Mouse (Mus musculus): ENCODE results near the gene Rbm4b. TPM values are rescaled to one million over a fixed set of nuclear protein-coding genes. Genes with fewer than 3 reads are reported as not detected.
A peak's percentile ranks its signal among the peaks of the same experiment; 100 is the strongest.
"Not testable (repeated sequence)": the region's sequence is repeated elsewhere in the genome, so short reads cannot be mapped to it uniquely, and the experiment has no call there.

The Rbm4b gene
- polyA plus RNA-seq, 1 experiment from 2014 or later: 65.1 TPM

DNA sequence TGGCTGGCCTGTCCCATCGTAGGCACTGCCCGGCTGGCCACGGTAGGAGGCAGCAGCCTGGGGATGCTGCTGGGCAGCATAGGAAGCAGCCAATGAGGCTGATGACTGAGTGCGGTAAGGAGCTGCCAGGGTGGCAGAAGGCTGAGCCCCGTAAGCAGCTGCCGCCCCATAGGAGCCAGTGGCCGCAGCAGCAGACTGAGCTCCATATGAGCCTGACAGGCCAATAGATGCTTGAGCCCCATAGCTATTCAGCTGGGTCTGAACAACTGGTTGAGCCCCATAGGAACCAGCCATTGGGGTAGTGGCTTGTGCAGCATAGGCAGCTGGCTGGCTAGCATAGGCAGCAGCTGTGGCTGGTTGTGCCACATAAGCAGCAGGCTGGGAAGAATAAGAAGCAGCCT is 46.4 kb downstream of the Rbm4b start:
- Histone ChIP-seq H3K4me2 (no peak overlapping the region), H3K9me3 (ENCODE audit: low read depth, low read length) (no peaks in the 10 kb centered on the region), H3K36me3 (ENCODE audit: insufficient read depth) (peaks cover 61% of the 10 kb centered on the region), H3K4me3 (ENCODE audit: low read depth, low read length) (no peak overlapping the region), H3K27ac (ENCODE audit: low read depth) (no peak overlapping the region), H3K4me1 (ENCODE audit: insufficient read depth) (no peaks in the 10 kb centered on the region; the same call in 1 of the 2 replicates), H3K9ac (no peak overlapping the region), H3K27me3 (ENCODE audit: insufficient read depth, low read length) (no peaks in the 10 kb centered on the region)
- no peak for ATAC-seq (ENCODE audit: insufficient read depth)
- no peak for DNase-seq
- 95% methylated on average over 7 of the region's 7 CpGs for WGBS
- TF ChIP-seq CTCF (IDR thresholded peaks at IDR 0.05; ENCODE audit: low read depth): no peak

- no peak overlapping the region for H3K9ac ChIP-seq
- peaks cover 4% of the 10 kb centered on the region for H3K4me1 ChIP-seq (ENCODE audit: insufficient read depth)
- H3K36me3 ChIP-seq (ENCODE audit: insufficient read depth): peaks cover 56% of the 10 kb centered on the region
- H3K4me3 ChIP-seq (ENCODE audit: low read depth, low read length): no peak overlapping the region
- DNase-seq (no peak), ATAC-seq (ENCODE audit: insufficient read depth) (no peak)
- H3K27me3 ChIP-seq (ENCODE audit: insufficient read depth, low read length): no peaks in the 10 kb centered on the region
- H3K9me3 ChIP-seq (ENCODE audit: low read depth, low read length): no peaks in the 10 kb centered on the region
- WGBS: 84% methylated on average over 10 of the region's 10 CpGs
- no peak overlapping the region for H3K4me2 ChIP-seq
- H3K27ac ChIP-seq (ENCODE audit: low read depth): no peak overlapping the region
- no peak for TF ChIP-seq CTCF (IDR thresholded peaks at IDR 0.05; ENCODE audit: low read depth)
These were observed 47.0 kb downstream of the Rbm4b start for GRCm38 (mm10) chr19:4803283-4803682.

DNA sequence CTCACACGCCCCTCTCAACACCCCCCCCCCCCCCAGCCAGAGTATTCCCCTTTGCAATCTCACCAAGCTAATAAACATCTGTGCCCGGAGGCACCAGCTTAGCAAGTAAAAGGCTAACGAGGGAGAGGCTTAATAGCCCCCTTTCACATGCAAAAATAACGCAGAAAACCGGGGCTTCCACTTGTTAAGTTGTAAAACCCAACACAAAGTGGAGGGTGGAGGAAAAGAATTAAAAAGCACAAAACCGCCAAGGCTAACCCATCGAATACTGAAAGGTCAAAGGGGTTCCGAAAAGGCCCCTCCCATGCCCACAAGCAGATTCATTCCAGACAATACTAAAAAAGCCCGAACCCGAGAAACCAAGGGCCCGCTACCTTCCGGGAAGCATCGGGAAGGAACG is 54.0 kb downstream of the Rbm4b start:
- H3K9ac ChIP-seq: peak overlapping the region; percentile 69
- ATAC-seq (ENCODE audit: insufficient read depth) (no peak), DNase-seq (no peak)
- peak overlapping the region; percentile 89 for H3K4me3 ChIP-seq (ENCODE audit: low read depth, low read length)
- peak overlapping the region; percentile 97 for H3K4me2 ChIP-seq
- H3K27ac ChIP-seq (ENCODE audit: low read depth): no peak overlapping the region; the same call in 1 of the 2 replicates
- no peaks in the 10 kb centered on the region for H3K36me3 ChIP-seq (ENCODE audit: insufficient read depth)
- H3K27me3 ChIP-seq (ENCODE audit: insufficient read depth, low read length): no peaks in the 10 kb centered on the region
- H3K4me1 ChIP-seq (ENCODE audit: insufficient read depth): peaks cover 15% of the 10 kb centered on the region; the same call in 1 of the 2 replicates
- WGBS: 1% methylated on average over 14 of the region's 14 CpGs
- H3K9me3 ChIP-seq (ENCODE audit: low read depth, low read length): no peaks in the 10 kb centered on the region
- TF ChIP-seq CTCF (IDR thresholded peaks at IDR 0.05; ENCODE audit: low read depth): no peak

- TF ChIP-seq CTCF (IDR thresholded peaks at IDR 0.05; ENCODE audit: low read depth): no peak
- no peaks in the 10 kb centered on the region for H3K36me3 ChIP-seq (ENCODE audit: insufficient read depth)
- H3K4me2 ChIP-seq: peak overlapping the region; percentile 97
- under 1% methylated on average over 17 of the region's 17 CpGs for WGBS
- H3K9ac ChIP-seq: peak overlapping the region; percentile 69
- H3K4me3 ChIP-seq (ENCODE audit: low read depth, low read length): peak overlapping the region; percentile 89
- H3K27ac ChIP-seq (ENCODE audit: low read depth): peak overlapping the region; percentile 97
- peaks cover 15% of the 10 kb centered on the region; the same call in 1 of the 2 replicates for H3K4me1 ChIP-seq (ENCODE audit: insufficient read depth)
- ATAC-seq (ENCODE audit: insufficient read depth) (no peak), DNase-seq (no peak)
- no peaks in the 10 kb centered on the region for H3K9me3 ChIP-seq (ENCODE audit: low read depth, low read length)
- no peaks in the 10 kb centered on the region for H3K27me3 ChIP-seq (ENCODE audit: insufficient read depth, low read length)
These were observed 54.4 kb downstream of the Rbm4b start for GRCm38 (mm10) chr19:4810746-4811062.

GRCm38 (mm10) chr19:4811063-4811908 is 55.0 kb downstream of the Rbm4b start, which contains the start of the genes Gm21992 and Rbm14:
Gene Gm21992 (minus strand): TSS chr19:4811612.
Gene Rbm14 (minus strand): TSS chr19:4811634.
- DNase-seq: peak; percentile 99
- Histone ChIP-seq H3K9me3 (ENCODE audit: low read depth, low read length) (no peaks in the 10 kb centered on the region), H3K4me3 (ENCODE audit: low read depth, low read length) (peak within 1 kb of the TSS; percentile 89), H3K27ac (ENCODE audit: low read depth) (peak within 1 kb of the TSS; percentile 97), H3K4me2 (peak within 1 kb of the TSS; percentile 97), H3K36me3 (ENCODE audit: insufficient read depth) (no peaks in the 10 kb centered on the region), H3K27me3 (ENCODE audit: insufficient read depth, low read length) (no peaks in the 10 kb centered on the region), H3K4me1 (ENCODE audit: insufficient read depth) (peaks cover 15% of the 10 kb centered on the region; the same call in 1 of the 2 replicates), H3K9ac (peak within 1 kb of the TSS; percentile 69)
- no peak for TF ChIP-seq CTCF (IDR thresholded peaks at IDR 0.05; ENCODE audit: low read depth)
- WGBS: under 1% methylated on average over 83 of the region's 83 CpGs
- ATAC-seq (ENCODE audit: insufficient read depth): peak; percentile 99

- Histone ChIP-seq H3K9me3 (ENCODE audit: low read depth, low read length) (no peaks in the 10 kb centered on the region), H3K4me3 (ENCODE audit: low read depth, low read length) (peak overlapping the region; percentile 89), H3K9ac (peak overlapping the region; percentile 69), H3K4me2 (peak overlapping the region; percentile 60), H3K27me3 (ENCODE audit: insufficient read depth, low read length) (no peaks in the 10 kb centered on the region), H3K27ac (ENCODE audit: low read depth) (peak overlapping the region; percentile 87), H3K36me3 (ENCODE audit: insufficient read depth) (no peaks in the 10 kb centered on the region), H3K4me1 (ENCODE audit: insufficient read depth) (peaks cover 15% of the 10 kb centered on the region; the same call in 1 of the 2 replicates)
- no peak for TF ChIP-seq CTCF (IDR thresholded peaks at IDR 0.05; ENCODE audit: low read depth)
- ATAC-seq (ENCODE audit: insufficient read depth) (peak; percentile 44), DNase-seq (no peak)
- 2% methylated on average over 12 of the region's 12 CpGs for WGBS
These were observed 55.6 kb downstream of the Rbm4b start for GRCm38 (mm10) chr19:4811909-4812242.

DNA sequence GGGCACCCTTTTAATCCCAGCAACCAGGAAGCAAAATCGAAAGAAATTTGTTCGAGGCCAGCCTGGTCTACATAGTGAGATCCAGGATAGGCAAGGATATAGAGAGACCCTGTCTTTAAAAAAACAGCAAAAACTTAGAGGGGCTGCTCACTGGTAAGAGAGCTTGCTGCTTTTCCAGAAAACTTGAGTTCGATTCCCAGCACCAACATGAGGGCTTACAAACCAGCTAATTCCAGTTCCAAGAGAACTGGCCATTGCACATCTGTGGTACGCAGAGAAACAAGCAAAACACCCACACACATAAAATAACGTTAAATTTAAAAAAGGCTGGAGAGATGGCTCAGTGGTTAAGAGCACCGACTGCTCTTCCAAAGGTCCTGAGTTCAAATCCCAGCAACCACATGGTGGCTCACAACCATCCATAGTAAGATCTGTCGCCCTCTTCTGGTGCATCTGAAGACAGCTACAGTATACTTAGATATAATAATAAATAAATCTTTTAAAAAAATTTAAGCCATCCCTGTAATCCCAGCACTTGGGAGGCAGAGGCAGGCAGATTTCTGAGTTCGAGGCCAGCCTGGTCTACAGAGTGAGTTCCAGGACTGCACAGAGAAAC is 56.1 kb downstream of the Rbm4b start:
- 76% methylated on average over 8 of the region's 8 CpGs for WGBS
- H3K4me2 ChIP-seq: peak overlapping the region; percentile 60

More for the DNA sequence above, 56.1 kb downstream of the Rbm4b start:
- not testable (repeated sequence) for ATAC-seq (ENCODE audit: insufficient read depth); H3K27me3 ChIP-seq (ENCODE audit: insufficient read depth, low read length); H3K36me3 ChIP-seq (ENCODE audit: insufficient read depth); H3K9me3 ChIP-seq (ENCODE audit: low read depth, low read length)
- TF ChIP-seq CTCF (IDR thresholded peaks at IDR 0.05; ENCODE audit: low read depth): 0 out of 2 replicates have a peak, but pooled peaks have one; percentile 10
- H3K4me3 ChIP-seq (ENCODE audit: low read depth, low read length): peak overlapping the region; percentile 89
- H3K4me1 ChIP-seq (ENCODE audit: insufficient read depth): peaks cover 15% of the 10 kb centered on the region; the same call in 1 of the 2 replicates
- peak overlapping the region; percentile 87 for H3K27ac ChIP-seq (ENCODE audit: low read depth)
- H3K9ac ChIP-seq: peak overlapping the region; percentile 69
- DNase-seq: peak; percentile 39

All from lung, embryonic 14.5 days (tissue).